Mouse (Mus musculus) layer of hippocampus, postnatal 36 days (tissue): ENCODE results near the gene Kif6. TPM values are rescaled to one million over a fixed set of nuclear protein-coding genes. Genes with fewer than 3 reads are reported as not detected.

Experiments
- DNase-seq, 2 experiments: peaks; one replicate each; pipeline ENCODE4 v3.0.0; 2022
- total RNA-seq, 2 experiments: library from RNA; stranded (reverse); gene quantifications; 2 replicates each; pipeline ENCODE4 v1.2.3; 2021

The Kif6 gene
- total RNA-seq, 2 experiments from 2014 or later: 4.7 to 5.0 TPM

DNA sequence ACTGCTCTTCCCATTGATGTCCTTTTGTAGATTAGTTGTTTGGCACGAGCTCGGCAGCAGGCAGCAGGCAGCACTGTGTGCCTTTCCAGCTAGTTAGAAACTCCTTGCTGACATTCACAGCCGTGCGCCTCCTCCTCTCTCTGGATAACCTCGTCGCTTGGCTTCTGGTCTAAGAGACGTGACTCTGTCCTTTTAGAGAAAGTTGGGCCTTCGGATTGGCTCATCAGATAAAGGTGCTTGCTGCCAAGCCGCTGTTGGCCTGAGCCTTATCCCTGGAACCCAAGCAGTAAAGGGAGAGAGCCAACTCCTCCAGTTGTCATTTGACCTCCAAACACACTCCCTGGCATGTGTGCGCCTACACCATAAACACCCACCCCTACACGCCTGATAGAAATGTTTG is 123.4 kb downstream of the Kif6 start:
- no peak for DNase-seq

- DNase-seq: no peak
These were observed 125.2 kb downstream of the Kif6 start for GRCm38 (mm10) chr17:49739896-49740679.

DNA sequence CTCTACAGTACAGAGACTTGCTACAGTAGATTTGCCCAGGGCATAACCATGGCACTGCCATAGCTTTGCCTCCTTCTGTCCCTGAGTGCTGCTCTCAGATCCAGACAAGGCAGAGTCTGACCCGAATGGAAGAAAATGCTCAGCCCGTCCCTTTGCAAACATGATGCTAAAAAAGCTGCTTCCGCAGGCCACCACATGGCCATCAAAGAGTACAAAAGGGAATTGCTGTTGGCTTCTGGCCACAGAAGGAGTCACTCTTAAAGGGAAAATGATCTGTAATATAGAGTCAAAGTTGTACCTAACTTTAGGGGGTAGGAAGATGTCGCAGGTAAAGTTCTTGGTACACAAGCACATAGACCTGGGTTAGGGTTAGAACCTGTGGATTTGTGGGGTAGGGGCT is 126.2 kb downstream of the Kif6 start:
- DNase-seq: no peak

DNA sequence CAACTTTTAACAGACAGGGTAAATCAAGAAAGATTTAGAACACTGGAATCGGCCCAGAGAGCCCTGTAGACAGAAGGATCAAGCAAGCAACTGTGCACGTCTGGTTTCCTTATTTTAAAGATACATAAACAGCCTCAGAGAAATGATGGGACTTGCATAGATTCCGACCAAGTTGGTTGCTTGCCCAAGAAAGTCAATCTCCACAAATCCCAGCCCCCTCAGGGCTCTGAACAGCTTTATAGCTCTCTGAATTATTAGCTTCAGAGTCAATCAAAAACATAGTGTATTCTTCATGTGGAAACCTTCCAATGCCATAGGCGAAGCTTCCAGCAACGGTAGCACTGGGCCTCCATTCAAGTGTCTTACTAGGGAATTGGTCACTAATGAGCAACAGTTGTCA is 127.0 kb downstream of the Kif6 start:
- DNase-seq: no peak

GRCm38 (mm10) chr17:49743580-49744463 is 128.9 kb downstream of the Kif6 start:
- no peak for DNase-seq

DNA sequence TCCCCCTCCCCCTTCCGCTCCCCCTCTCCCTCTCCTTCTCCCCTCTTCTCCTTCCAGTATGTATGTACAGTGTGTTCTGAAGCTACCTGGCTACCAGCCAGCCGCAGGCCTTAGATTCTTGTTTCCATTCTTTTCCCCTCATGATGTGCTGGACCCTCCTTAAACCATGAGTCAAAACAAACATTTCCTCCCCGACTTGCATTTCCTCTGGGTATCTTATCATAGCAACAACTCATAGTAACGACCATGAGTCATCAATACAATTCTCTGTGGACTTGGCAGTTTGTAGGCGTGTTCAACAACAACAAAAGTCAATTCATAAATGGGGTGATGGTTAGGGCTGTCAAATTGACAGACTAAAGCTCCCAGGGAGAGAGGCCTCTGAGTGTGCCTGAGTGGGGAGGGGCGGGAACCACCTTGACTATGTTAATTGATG is 136.0 kb downstream of the Kif6 start:
- DNase-seq: no peak

- no peak for DNase-seq
These were observed 138.9 kb downstream of the Kif6 start for GRCm38 (mm10) chr17:49753874-49754273.

DNA sequence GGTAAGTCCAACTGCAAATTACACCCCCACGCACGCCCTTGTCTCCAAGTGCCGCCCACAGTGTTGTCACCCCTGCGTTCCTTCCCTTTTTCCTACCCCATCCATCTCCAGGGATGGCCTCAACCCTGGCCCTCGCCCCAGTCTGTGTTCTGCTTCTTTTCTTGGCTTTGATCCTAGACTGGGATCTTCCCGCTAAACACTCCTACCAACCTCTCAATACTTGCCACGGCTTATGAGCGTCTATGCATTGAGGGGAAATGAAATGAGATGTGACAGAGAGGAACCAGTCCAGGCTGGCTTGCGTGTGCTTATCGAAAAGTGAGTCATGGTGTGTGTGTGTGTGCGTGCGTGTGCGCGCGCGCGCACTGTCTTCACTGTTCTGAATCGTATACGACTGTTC is 141.9 kb downstream of the Kif6 start:
- no peak for DNase-seq

DNA sequence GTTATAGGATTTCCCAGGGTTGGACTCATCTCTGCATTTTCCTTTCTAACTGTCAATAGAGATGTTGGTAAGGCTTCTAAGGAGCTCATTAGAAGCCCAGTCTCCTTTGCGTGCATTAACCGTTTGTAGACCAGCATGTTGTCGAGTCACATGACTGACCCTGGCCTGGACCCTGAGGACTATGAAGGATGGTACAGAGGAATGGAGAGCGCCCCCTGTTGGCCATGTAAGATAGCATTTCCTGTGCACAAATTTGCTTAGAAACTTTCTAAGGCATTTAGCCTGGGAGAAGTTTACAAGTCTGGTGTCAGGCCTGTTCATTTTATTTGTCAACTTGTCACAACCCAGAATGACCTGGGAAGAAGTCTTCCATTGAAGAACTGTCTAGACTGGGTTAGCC is 144.1 kb downstream of the Kif6 start:
- DNase-seq: no peak

GRCm38 (mm10) chr17:49761260-49761659 is 146.3 kb downstream of the Kif6 start:
- DNase-seq: no peak

- no peak for DNase-seq
These were observed 146.9 kb downstream of the Kif6 start for GRCm38 (mm10) chr17:49761838-49762237.

- no peak for DNase-seq
These were observed 150.0 kb downstream of the Kif6 start for GRCm38 (mm10) chr17:49764963-49765362.

- no peak for DNase-seq
These were observed 152.9 kb downstream of the Kif6 start for GRCm38 (mm10) chr17:49767717-49768370.

GRCm38 (mm10) chr17:49771703-49772315 is 156.9 kb downstream of the Kif6 start:
- no peak for DNase-seq

DNA sequence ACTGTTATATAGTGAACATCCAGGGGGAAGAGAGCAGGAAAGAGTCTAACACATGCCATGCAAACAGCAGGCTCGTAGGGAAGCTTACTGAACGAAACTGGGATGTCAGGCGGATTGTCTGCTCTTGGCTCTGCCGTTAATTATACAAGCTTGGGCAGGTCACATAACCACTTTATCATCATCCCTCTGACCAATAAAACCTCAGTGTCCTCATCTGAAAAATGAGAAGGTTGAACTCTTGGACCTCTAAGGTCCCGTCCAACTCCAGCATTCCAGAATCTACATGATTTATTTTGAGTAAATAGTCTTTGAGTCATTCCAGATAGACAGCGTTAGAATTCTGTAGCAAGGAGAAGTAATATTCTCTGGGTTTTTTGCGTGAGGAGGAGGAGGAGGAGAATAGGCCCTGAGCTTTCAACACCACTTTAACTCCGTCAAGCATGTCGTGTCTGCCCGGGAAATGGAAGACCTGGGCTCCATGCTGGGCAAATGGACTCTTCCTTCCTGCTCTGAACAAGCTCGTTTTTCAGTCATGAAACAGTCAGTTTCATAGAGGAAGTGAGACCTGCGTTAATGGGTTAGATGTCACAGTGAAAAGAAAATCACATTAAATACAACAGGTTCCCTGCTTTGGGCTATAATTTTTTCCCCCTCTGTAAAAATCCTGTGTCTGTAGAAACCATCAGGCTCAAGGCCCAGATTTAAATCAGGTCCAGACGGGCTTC is 162.3 kb downstream of the Kif6 start:
- no peak for DNase-seq

GRCm38 (mm10) chr17:49779066-49779465 is 164.1 kb downstream of the Kif6 start:
- no peak for DNase-seq

DNA sequence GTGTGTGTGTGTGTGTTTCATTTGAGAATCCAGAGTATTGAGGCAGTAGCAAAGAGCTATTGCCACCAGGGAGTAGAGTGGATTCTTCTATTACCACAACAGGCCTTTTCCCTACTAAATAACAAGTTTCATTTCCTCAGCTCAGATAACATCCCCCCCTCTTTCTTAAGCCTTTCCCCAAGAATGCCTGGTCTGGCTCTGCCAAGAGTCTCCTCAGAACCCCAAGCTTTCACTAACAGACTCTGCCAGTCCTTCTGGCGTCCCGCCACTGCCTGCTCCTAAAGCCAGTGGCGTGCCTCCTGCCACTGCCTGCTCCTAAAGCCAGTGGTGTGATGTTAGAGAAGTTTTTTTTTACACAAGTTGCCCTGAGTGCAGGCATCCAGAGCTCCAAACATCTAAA is 164.6 kb downstream of the Kif6 start:
- peak in 1 of 2 experiments; percentile 12 for DNase-seq

GRCm38 (mm10) chr17:49785851-49786250 is 170.9 kb downstream of the Kif6 start:
- no peak for DNase-seq

DNA sequence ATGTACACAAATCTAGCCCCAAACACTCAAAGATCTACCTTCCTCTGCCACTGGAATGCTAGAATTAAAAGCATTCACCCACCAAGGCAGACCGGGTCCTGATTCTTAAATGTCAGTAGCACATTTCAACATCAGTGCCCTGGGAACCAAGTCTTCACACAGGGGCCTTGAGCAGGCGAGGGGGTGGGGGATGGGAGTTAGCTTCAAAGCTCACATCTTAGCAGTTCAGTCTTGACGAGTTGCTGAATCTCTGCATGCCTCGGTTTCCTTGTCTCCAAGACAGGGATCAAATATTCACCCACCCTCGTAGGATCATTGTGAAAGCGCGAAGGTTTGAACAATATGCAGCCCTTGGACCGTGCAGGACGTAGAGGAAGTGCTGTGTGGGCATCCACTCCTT is 172.4 kb downstream of the Kif6 start:
- no peak for DNase-seq

DNA sequence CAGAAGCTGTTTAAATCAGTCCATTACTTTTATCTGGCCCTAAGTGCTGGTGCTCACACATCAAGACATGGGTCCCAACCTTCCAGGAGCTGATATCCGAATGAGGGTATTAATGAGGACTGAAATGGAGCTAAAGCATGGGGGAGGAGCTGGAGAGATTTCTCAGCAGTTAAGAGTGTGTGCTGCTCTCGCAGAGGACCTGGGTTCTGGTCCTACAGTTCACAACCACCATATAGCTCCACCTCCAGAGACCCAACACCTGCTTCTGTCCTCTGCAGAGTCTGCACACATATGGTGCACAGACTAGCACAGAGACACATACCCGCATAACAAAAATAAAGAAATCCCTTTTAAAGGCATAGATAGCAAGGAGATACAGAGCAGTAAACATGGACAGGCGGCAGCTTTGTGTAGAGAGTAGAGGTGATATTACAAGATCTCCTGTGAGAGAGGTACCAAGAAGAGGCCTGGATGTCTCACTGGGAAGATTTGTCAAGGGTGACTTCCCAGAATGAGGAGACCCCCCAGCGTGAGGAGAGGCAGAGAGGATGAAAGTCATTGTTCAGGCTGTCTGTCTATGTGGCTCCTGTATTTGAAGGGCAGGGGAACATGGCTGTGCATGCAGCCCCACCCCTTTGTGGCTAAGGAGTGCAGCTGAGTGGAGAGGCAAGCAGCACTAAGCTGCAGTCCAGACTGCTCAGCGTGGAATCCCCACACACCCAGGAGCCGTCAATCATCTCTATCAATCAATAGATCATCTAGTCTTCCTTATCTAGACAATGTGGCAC is 173.4 kb downstream of the Kif6 start:
- no peak for DNase-seq

- DNase-seq: no peak
These were observed 176.6 kb downstream of the Kif6 start for GRCm38 (mm10) chr17:49791546-49791945.
